Mouse (Mus musculus): ENCODE data around the gene Fam187a. TPM values are rescaled to one million over a fixed set of nuclear protein-coding genes. Genes with fewer than 3 reads are reported as not detected.

The Fam187a gene
- total and polyA plus RNA-seq, 2 experiments from 2014 or later = 0.38 TPM; not detected in 1

DNA sequence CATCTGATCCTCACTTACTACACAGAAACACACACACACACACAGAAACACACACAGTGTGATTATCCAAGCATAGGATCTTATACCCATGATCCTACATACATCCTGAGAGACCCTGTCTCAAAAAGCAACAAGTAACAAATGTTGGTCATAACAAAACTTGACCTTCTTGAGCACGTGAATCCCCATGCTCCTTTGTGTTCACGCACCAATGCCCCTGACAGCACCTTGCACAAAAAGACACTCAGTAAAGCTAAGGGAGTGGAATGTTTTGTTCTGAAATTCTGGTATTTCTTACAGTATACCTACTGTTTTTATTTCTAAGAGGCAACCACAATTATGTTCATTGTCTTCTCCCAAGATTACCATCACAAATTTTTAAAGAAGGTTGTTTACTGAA lies 5.4 kb upstream of the Fam187a start:
- H3K4me1 ChIP-seq (ENCODE audit: insufficient read depth) = peaks cover 4% of the 10 kb centered on the region; the same call in 1 of the 2 replicates
- ATAC-seq = no peak
- 40% methylated on average over 2 of the region's 2 CpGs for WGBS

DNA sequence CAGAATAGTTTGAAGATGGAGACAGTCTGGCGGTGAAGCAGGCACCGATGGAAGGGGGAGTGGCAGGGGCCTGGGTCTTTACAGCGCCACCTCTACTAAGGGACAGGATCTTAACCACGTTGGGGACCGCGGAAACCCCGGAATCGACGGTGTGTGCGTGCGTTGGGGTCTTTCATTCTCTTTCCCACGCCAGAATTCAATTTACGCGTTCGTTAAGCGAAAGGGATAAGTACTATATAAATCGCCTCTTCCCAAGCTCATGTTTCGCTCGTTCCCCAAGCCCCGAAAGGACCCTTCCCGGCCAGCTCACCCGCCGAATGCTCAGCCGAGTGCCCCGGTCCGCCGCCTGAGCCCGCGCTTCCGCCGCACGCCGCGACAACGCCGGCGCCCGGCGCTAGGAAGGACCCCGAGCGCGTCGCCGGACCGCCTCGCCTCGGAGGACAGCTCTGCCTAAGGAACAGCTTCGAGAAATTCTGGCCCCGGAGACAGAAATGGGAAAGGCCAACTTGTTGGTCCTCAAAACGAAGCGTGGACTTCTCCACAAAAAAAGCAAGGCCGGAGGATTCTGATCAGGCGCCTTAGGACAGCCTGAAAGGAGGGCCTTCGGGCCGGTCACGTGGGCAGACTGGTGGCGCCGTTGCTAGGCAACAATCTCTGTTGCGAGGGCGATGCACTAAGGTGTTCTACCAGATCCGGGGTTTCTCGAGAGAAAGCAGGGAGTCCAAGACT lies 4.2 kb upstream of the Fam187a start, which contains the start of the genes Eftud2 and Ccdc103:
Gene Eftud2 (minus strand): TSS at position 401 of the 729 bp plus-strand sequence.
Gene Ccdc103 (plus strand): TSS at position 620 of the 729 bp plus-strand sequence.
- Histone ChIP-seq H3K9me3 (ENCODE audit: low read length) (no peaks in the 10 kb centered on the region), H3K27me3 (ENCODE audit: insufficient read depth, low read length) (no peaks in the 10 kb centered on the region), H3K9ac (peak within 1 kb of the TSS; percentile 76), H3K36me3 (ENCODE audit: insufficient read depth) (peaks cover 14% of the 10 kb centered on the region), H3K4me1 (ENCODE audit: insufficient read depth) (peaks cover 4% of the 10 kb centered on the region; the same call in 1 of the 2 replicates), H3K27ac (ENCODE audit: low read depth, low read length) (peak within 1 kb of the TSS; percentile 87), H3K4me2 (ENCODE audit: low read depth) (peak within 1 kb of the TSS; percentile 71), H3K4me3 (ENCODE audit: low read depth, low read length) (peak within 1 kb of the TSS; percentile 68)
- 3% methylated on average over 62 of the region's 62 CpGs for WGBS
- ATAC-seq (peak; percentile 93), DNase-seq (peak; percentile 98)
- no peak for TF ChIP-seq CTCF (IDR thresholded peaks at IDR 0.05; ENCODE audit: low read depth)

More for the DNA sequence above, 5.4 kb upstream of the Fam187a start:
- no peaks in the 10 kb centered on the region for H3K27me3 ChIP-seq (ENCODE audit: insufficient read depth, low read length)
- no peak overlapping the region for H3K4me3 ChIP-seq (ENCODE audit: low read depth, low read length)
- H3K36me3 ChIP-seq (ENCODE audit: insufficient read depth) = peaks cover 26% of the 10 kb centered on the region
- TF ChIP-seq CTCF (IDR thresholded peaks at IDR 0.05; ENCODE audit: low read depth) = no peak
- H3K9ac ChIP-seq = no peak overlapping the region
- no peak overlapping the region for H3K4me2 ChIP-seq (ENCODE audit: low read depth)
- DNase-seq = no peak
- H3K9me3 ChIP-seq (ENCODE audit: low read length) = no peaks in the 10 kb centered on the region
- H3K27ac ChIP-seq (ENCODE audit: low read depth, low read length) = no peak overlapping the region

DNA sequence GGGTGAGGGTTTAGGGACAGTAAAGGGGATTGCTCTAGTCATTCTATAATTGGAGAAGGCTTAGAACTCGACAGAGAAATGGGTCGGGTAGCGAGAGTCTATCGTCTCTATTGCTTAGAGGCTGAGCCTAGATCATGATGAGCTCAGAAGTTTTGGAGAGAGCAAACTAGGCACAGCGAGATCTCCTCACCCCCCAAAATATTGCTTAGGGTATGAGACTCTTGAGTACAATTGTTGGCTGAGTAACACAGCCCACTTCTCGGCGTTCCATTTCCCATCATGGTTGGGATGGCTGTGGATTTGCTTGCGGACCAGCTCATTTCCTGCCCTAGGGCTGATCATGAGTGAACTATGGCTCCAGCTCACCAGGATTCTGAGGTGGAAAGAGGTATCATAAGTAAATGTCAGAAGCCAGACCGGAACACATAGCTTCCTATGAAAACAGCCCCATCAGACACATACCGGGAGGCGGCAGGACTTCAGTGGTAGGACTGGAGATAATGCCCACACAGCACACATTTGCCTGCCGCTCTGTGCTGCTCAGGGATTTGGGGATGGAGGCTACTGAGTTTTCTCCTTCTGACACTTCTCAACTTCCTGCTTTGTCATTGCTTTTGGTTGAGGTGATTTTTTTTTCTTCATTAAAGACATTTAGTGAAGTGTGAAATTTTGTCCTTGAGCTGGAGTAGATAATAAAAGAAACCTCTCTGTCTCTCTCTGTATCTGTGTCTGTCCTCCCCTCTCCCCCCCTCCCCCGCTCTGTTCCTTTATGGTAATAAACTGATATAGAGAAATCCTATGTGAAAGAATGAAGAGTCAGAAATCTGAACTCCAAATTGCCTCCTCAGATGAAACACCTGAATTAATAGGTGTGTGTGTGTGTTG lies 3.4 kb upstream of the Fam187a start:
- peak overlapping the region; percentile 68 for H3K4me3 ChIP-seq (ENCODE audit: low read depth, low read length)
- peak overlapping the region; percentile 87 for H3K27ac ChIP-seq (ENCODE audit: low read depth, low read length)
- 17% methylated on average over 13 of the region's 13 CpGs for WGBS
- H3K36me3 ChIP-seq (ENCODE audit: insufficient read depth) = peaks cover 9% of the 10 kb centered on the region; the same call in 1 of the 2 replicates
- peak overlapping the region; percentile 76 for H3K9ac ChIP-seq
- H3K9me3 ChIP-seq (ENCODE audit: low read length) = no peaks in the 10 kb centered on the region
- TF ChIP-seq CTCF (IDR thresholded peaks at IDR 0.05; ENCODE audit: low read depth) = no peak
- H3K27me3 ChIP-seq (ENCODE audit: insufficient read depth, low read length) = no peaks in the 10 kb centered on the region
- peak; percentile 3; the same call in 1 of the 2 replicates for ATAC-seq
- DNase-seq = no peak
- peaks cover 4% of the 10 kb centered on the region; the same call in 1 of the 2 replicates for H3K4me1 ChIP-seq (ENCODE audit: insufficient read depth)
- H3K4me2 ChIP-seq (ENCODE audit: low read depth) = peak overlapping the region; percentile 71

DNA sequence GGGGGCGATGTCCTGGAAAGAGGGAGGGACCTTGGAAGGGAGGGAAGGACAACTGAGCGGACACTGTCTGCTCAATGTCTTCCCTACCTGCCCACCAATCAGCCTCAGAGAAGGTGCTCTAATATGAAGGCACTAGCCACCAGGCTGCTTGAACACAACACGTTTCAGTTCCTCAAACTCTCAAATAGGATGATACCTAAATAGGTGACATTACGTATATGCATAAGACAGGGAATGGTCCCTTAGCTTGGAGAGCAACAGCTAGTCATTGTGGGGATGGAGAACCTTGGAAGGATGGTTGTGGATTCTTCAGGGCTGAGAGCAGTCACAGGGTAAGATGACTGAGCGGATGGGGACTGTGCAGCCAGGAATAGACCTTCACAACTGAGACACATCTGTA lies 2.5 kb downstream of the Fam187a start:
- Histone ChIP-seq H3K9ac (no peak overlapping the region), H3K27ac (ENCODE audit: low read depth, low read length) (no peak overlapping the region), H3K4me3 (ENCODE audit: low read depth, low read length) (no peak overlapping the region), H3K9me3 (ENCODE audit: low read length) (no peaks in the 10 kb centered on the region), H3K4me2 (ENCODE audit: low read depth) (no peak overlapping the region), H3K36me3 (ENCODE audit: insufficient read depth) (no peaks in the 10 kb centered on the region), H3K27me3 (ENCODE audit: insufficient read depth, low read length) (no peaks in the 10 kb centered on the region), H3K4me1 (ENCODE audit: insufficient read depth) (peaks cover 11% of the 10 kb centered on the region; the same call in 1 of the 2 replicates)
- 81% methylated on average over 5 of the region's 5 CpGs for WGBS
- DNase-seq (no peak), ATAC-seq (no peak)
- TF ChIP-seq CTCF (IDR thresholded peaks at IDR 0.05; ENCODE audit: low read depth) = no peak

DNA sequence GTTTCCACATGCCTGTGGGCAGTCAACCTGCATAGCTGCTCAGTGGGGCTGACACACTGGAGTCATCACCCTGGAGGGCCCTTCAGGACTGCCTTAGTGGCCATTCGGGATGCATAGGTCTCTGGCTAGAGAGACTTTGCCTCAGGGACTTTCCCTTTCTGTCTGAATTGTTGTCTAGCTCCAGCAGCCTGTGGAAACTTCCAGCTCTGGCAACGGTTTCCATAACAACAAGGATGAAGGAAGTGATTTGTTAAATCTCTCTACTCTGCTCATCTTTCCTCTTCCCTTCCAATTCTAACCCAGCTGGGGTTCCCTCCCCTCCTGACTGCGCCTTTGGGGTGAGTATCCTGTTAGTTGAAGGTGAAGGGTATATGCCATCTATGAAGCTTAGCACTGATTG lies 3.2 kb downstream of the Fam187a start:
- 56% methylated on average over 3 of the region's 3 CpGs for WGBS
- no peak overlapping the region for H3K9ac ChIP-seq
- ATAC-seq = peak; percentile 84
- H3K4me3 ChIP-seq (ENCODE audit: low read depth, low read length) = no peak overlapping the region
- peaks cover 11% of the 10 kb centered on the region; the same call in 1 of the 2 replicates for H3K4me1 ChIP-seq (ENCODE audit: insufficient read depth)
- peak overlapping the region; percentile 69 for H3K27ac ChIP-seq (ENCODE audit: low read depth, low read length)
- H3K4me2 ChIP-seq (ENCODE audit: low read depth) = peak overlapping the region; percentile 33; the same call in 1 of the 2 replicates
- H3K9me3 ChIP-seq (ENCODE audit: low read length) = no peaks in the 10 kb centered on the region
- DNase-seq = peak; percentile 74
- peaks cover under 1% of the 10 kb centered on the region; the same call in 1 of the 2 replicates for H3K27me3 ChIP-seq (ENCODE audit: insufficient read depth, low read length)
- no peak for TF ChIP-seq CTCF (IDR thresholded peaks at IDR 0.05; ENCODE audit: low read depth)
- H3K36me3 ChIP-seq (ENCODE audit: insufficient read depth) = no peaks in the 10 kb centered on the region

DNA sequence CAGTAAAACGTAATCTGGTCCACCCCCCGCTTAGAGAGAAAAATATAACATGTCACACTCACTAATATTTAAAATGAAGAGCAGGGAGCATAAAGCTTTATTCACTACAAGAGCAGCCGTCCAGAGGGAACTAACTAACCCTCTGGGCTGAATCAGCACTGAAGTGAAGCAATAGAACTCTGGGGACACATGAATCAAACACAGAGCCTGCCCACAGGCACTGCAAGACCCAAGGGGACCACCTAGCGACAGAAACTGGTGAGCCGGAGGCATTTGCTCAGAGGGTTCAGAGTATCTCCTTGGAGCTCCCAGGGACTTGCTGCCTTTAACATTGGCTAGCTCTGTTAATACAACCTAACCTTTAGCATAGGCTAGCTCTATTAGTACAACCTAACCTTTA lies 5.1 kb downstream of the Fam187a start:
- H3K36me3 ChIP-seq (ENCODE audit: insufficient read depth) = no peaks in the 10 kb centered on the region
- peaks cover 11% of the 10 kb centered on the region; the same call in 1 of the 2 replicates for H3K4me1 ChIP-seq (ENCODE audit: insufficient read depth)
- H3K9ac ChIP-seq = no peak overlapping the region
- no peak for ATAC-seq
- 76% methylated on average over 5 of the region's 5 CpGs for WGBS
- peaks cover 9% of the 10 kb centered on the region for H3K27me3 ChIP-seq (ENCODE audit: insufficient read depth, low read length)
- H3K4me2 ChIP-seq (ENCODE audit: low read depth) = no peak overlapping the region
- H3K4me3 ChIP-seq (ENCODE audit: low read depth, low read length) = no peak overlapping the region
- no peak for DNase-seq
- TF ChIP-seq CTCF (IDR thresholded peaks at IDR 0.05; ENCODE audit: low read depth) = no peak
- H3K9me3 ChIP-seq (ENCODE audit: low read length) = no peaks in the 10 kb centered on the region
- no peak overlapping the region for H3K27ac ChIP-seq (ENCODE audit: low read depth, low read length)
